Mouse (Mus musculus) erythroblast, adult 5-6 weeks (primary cell): ENCODE data around the gene Rsad2. TPM values are rescaled to one million over a fixed set of nuclear protein-coding genes. Genes with fewer than 3 reads are reported as not detected.

Experiments
- ATAC-seq: replicated peaks from 2 replicates; pipeline ENCODE4 v1.8.0; 2016; ENCODE audit warnings: moderate number of reproducible peaks, mild to moderate bottlenecking, moderate TSS enrichment, inconsistent platforms; ENCODE audit not compliant: poor library complexity, low FRiP score, severe bottlenecking
- total RNA-seq, 2 experiments: library from RNA; stranded (forward) in 1 of 2; stranded (reverse) in 1 of 2; fragments of 150-400 nt in 1 of 2; fragments of 200-764, 138-1000 nt in 1 of 2; gene quantifications; 2 replicates each; pipeline versions ENCODE4 v1.2.3 to v1.2.4; 2015 to 2017; ENCODE audit warnings: low replicate concordance in 2 of 2

The Rsad2 gene
- 1,174 and 1,207 TPM in 2 replicates for total RNA-seq (2015; ENCODE audit: low replicate concordance)
- 1,630 and 1,984 TPM in 2 replicates for total RNA-seq (2017; ENCODE audit: low replicate concordance)

DNA sequence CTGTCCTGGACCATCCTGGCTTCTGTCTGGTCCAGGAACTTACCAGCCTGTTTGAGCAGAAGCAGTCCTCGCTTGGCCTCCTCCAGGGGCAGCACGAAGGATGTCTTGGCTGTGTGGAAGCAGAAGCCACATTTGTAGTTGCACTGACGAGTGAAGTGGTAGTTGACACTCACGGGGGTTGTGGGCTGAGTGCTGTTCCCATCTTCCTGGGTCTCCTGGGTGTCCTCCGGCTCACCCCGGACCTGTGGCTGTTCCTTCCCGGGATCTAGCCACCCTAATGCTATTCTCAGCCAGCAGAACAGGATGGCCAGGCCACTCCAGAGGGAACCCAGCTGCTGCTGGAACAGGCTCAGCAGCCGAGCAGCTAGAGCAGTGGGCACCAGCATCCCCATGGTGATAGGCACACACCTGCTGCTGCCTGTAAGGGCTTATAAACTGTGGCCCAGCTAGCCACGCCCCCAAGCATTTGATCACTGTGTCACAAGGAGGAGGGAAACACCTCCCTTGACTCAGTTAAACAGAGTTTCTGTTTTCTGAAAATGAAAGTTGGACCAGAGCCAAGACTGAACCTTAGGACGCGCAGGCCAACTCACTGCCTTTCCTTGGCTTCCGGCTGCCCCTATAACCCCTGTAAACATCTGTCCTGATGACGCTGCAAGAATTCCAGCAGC, at the start of gene Rsad2:
Gene Rsad2 (minus strand): TSS at position 425 of the 671 bp plus-strand sequence.
- ATAC-seq = peak; percentile 90

DNA sequence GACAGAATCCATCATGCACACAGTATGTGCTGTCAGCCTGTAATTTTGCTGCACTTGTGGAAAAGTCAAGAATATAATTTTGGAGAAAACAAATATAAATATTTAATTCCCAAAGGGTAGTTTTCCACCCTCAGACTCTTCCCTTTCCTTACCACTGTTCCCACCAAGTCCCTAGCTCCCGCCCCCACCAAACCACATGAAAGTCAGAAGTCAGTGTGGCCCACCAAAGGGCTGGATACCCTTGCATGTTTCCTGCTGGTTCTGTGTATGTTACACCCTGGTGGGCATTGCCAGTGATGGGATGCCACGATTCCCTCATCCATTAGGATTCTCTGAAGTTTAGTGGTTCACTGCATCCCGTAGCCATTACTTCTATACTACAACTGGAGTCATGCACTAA, 44.8 kb upstream of the Rsad2 start:
- no peak for ATAC-seq

GRCm38 (mm10) chr12:26489942-26490341, 33.7 kb upstream of the Rsad2 start:
- no peak for ATAC-seq

GRCm38 (mm10) chr12:26488617-26489274, 32.5 kb upstream of the Rsad2 start:
- no peak for ATAC-seq

DNA sequence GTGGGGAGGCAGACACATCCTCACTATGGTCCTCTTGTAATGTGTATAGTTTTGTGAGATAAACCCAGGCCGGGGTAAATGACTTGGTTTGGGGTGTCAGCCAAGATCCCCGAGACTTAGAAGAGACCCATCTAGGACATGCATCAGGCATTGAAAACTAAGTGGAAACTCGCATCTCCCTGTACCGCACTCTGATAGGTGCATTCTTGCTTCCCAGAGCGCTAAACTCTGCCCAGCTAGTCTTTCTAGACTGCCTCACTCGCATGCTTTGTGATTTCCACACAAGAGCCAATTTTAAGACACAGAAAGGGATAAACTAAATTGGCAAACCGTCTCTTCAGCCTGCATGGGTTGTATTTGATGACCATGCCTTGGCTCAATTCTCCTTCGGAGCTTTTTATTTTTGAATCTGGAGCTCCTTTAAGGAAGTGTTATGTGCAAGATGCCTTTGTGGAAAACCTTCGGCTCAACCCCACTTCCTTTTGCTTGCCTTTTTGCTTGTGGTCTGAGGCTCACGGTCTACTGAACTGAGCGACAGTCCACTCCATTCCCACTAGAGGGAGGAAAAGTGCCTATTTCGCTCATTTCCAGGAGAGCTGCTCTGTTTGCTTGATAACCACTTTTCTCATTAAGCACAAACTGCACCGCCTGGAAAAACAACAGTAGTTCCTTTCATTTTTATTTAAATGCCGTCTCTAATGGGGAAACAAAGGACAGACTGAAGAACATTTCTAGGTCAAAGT, 31.8 kb upstream of the Rsad2 start:
- ATAC-seq = peak; percentile 81

GRCm38 (mm10) chr12:26485738-26486580, 29.7 kb upstream of the Rsad2 start:
- peak; percentile 76 for ATAC-seq

GRCm38 (mm10) chr12:26478196-26479004, 22.1 kb upstream of the Rsad2 start:
- no peak for ATAC-seq

DNA sequence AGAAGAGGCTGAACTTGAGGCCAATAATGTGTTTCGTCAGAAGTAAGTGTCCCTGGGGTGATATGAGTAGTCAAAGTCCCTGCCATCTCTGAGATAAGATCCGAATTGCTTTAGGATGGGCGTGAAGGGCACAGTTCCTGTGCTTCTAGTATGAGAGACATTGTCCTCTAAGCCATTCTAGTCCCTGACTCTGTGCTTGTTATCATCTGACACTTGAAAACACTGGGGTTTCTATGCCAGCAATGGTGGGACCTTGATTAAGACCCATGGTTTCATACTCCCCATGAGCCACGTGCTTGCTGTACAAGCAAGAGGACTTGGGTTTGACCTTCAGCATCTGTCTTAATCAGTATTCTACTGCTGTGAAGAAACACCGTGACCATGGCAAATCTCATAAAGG, 20.9 kb upstream of the Rsad2 start:
- ATAC-seq = no peak

DNA sequence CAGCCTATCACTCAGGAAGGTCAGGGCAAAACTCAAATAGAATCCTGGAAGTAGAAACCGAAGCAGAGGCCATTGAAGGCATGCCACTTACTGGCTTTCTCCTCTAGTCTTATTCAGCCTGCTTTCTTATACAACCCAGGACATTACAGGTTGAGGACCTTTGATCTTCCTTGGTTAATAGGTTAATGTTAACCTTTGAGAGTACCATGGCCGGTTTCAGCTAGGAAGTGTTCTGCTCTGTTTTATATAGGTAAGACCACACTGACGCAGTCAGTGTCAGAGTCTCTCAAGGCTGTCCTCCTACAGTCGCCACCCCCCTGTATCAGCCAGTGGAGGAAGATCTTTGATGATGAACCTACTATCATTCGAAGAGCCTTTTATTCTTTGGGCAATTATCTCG, 17.5 kb upstream of the Rsad2 start:
- no peak for ATAC-seq

GRCm38 (mm10) chr12:26472770-26473481, 16.7 kb upstream of the Rsad2 start:
- peak; percentile 70 for ATAC-seq

DNA sequence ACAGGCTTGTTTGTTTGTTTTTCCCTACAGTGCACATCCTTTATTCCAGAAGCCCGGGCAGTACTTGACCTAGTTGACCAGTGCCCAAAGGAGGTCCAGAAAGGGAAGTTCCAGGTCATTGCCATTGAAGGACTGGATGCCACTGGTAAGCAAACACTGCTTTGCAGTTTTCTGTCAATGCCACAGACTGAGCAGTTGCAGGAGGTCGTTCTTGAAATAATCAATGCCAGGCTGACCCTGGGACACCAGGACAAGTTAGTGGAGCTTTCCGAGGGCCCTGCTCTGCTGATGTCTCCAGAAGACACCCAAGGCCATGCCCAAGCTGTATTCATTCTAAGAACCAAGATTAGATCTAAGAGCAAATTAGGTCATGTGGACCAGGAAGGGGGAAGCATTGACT, 15.1 kb upstream of the Rsad2 start:
- no peak for ATAC-seq

DNA sequence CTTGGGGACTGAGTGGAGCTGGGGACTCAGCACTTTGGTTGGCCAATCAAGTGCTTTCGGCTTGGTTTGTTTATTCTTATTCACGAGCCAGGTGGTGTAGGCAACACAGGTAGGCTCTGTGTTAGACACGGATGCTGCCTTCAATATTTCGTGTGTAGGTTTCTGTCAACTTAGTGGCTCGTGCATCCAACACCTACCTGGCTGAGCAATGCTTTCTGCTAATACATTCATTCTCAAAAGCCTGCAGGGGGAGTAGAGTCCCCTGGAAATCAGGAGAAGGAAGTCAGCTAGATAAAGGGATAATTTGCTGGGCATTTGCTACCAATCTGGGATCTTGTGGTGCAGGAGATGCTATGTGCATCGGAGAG, 13.8 kb upstream of the Rsad2 start:
- ATAC-seq = peak; percentile 12; the same call in 1 of the 2 replicates

- ATAC-seq = peak; percentile 73
Measured at GRCm38 (mm10) chr12:26469098-26470041, 13.1 kb upstream of the Rsad2 start, which contains the start of gene Cmpk2. Gene Cmpk2 (plus strand): TSS chr12:26469204.

DNA sequence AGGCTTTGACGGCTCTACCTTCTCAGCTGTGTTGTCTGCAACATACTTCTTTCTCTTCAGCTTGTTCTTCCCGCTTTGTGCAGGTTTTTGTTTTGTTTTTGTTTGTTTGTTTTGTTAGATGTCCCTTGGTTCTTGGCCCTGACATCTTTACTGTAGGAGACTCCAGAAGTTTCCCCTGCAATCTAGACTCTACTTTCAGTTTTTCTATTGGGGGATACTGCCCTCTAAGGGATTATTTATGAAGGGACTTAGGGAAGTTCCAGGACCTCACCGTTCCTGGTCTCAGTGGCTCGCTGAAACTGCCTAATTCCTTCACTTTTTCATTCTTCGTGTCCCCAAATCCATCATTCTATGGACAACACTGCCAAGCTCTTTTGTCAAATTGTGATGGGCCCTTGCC, 9.3 kb upstream of the Rsad2 start:
- no peak for ATAC-seq

GRCm38 (mm10) chr12:26460091-26460490, 3.8 kb upstream of the Rsad2 start:
- ATAC-seq = no peak

DNA sequence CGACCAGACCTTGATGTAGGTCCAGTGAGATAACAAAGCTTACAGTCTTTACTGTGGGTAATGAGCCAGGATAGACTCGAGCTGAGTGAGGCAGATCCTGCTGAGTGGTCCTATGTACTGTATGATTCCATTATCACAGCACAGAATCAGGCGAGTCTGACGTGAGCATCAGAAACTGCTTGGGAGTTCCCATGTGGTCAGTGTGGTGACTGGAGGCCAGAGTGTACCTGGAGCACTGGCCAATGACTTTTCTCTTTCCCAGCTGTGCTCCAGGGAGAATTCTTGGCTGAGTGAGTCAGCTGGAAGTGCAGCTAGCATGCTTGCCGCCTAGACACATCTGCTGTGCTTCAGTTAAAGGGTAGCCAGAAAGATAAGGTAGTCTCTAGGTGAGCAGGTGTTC, 1.6 kb downstream of the Rsad2 start:
- peak; percentile 51 for ATAC-seq

DNA sequence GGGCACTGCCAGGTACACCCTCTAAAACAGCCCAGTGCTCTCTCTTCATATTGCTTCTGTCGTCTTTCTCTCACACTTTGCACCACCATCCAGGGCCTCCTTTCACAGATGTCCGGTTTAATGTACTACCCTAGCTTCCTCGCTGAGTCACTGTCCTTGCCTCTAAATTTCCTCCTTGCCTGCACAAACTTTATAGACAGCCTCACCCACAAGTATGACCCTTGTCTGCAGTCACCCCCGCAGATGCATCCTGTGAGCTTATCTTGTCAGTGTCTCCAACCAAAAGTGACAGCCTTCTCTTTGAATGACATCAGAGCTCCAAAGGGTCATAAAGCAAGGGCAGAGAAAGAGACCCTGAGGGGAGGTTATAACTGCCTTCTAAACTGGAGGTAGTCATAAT, 3.3 kb downstream of the Rsad2 start:
- no peak for ATAC-seq
